Mouse (Mus musculus): ENCODE measurements around the gene Mecom.

DNA sequence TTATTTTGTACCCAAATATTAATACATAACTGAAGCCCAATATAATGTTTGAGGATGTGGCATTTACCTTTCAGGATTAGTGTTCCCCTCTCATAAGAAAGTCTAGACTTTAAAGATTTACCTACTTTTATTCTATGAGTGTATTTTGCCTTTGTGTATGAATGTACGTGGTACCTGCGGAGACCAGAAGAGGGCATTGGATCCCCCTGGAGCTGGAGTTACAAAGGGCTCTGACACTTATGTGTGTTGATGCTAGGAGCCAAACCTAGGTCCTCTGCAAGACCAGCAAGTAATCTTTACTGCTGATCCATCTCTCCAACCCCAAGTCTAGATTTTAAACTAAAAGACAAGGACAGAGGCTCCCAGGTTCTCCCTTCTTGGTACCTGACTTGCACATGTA is 86.0 kb downstream of the Mecom start:
- no peak for TF ChIP-seq CTCF (IDR thresholded peaks at IDR 0.05; ENCODE audit: low read depth, low read length)
- TF ChIP-seq POLR2A (IDR thresholded peaks at IDR 0.05; ENCODE audit: borderline replicate concordance, low read depth, low read length) = no peak
